ENCODE assay signal across 9 mouse cellular contexts in the genomic region with DNA sequence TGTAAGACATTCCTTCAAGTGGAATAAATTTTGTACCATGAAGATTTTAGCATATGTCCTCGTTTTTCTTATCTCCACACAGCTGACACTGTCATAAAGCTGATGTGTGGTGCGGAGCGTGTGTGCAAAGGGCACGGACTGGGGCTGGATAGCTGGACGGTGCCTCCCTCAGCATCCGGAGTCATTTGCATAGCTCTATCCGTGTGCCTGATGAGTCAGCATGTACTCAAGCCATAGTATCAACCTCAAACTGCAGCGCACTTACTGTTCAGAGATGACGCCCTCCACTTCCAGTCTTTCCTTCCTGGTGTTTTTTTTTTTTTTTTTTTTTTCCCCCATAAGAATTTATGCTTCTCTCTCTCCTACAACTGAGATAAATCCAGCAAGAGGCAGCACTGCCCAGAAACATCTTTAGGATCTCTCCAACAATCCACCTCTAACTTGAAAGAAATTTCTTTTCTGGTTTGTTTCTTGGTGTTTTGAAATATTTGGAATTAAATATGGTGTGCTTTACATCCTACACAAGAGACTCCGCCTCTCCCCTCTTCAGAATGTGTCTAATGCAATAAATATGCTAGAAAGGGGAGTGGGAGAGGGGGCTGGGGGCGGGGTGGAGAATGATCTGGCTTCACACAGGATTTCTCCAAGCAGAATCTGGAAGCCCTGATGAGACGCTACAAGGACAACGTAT. TPM values are rescaled to one million over a fixed set of nuclear protein-coding genes. Genes with fewer than 3 reads are reported as not detected.
DNase-seq lines count a peak whose midpoint lies in the region; ATAC-seq and TF ChIP-seq lines count a peak whose summit lies in the region.
"Had no signal": no experiment of that assay in that cellular context is flagged by ENCODE, and none has a peak within 500 bp of the region (broad histone marks: within the 10 kb centered on the region; RNA-seq: fewer than 3 reads in every experiment).

No protein-coding gene starts in this region.

- no peaks in the 10 kb centered on the region for H3K36me3 ChIP-seq in heart, embryonic 15.5 days
- H3K36me3 ChIP-seq in ES-E14 (ENCODE audit: control insufficient read depth, insufficient read depth, low read length, poor library complexity, severe bottlenecking), result no peaks in the 10 kb centered on the region
- H3K36me3 ChIP-seq in embryonic facial prominence, embryonic 15.5 days, result no peaks in the 10 kb centered on the region
- no peaks in the 10 kb centered on the region for H3K36me3 ChIP-seq in megakaryocyte, embryonic 14.5 days (replicated peaks; ENCODE audit: low read length)

- no peaks in the 10 kb centered on the region for H3K9me3 ChIP-seq in heart, embryonic 15.5 days (replicated peaks)
- H3K9me3 ChIP-seq in ES-E14 (ENCODE audit: control insufficient read depth, insufficient read depth, low read depth, low read length), result no peaks in the 10 kb centered on the region
- H3K9me3 ChIP-seq in embryonic facial prominence, embryonic 15.5 days (replicated peaks), result no peaks in the 10 kb centered on the region
- H3K9me3 ChIP-seq in megakaryocyte, embryonic 14.5 days, result no peaks in the 10 kb centered on the region

- no peak for TF ChIP-seq CTCF in cerebellum, adult 2 months (IDR thresholded peaks at IDR 0.05; ENCODE audit: borderline replicate concordance, insufficient read depth, low read depth, low read length)

- H3K4me1 ChIP-seq in heart, embryonic 15.5 days (replicated peaks), result peaks cover 22% of the 10 kb centered on the region
- H3K4me1 ChIP-seq in ES-E14 (ENCODE audit: control insufficient read depth in 2 of 2, insufficient read depth in 2 of 2, low read length in 2 of 2, poor library complexity in 1 of 2), result peaks cover 2 to 9% of the 10 kb centered on the region in 2 experiments; a peak in 2 of 4 replicates
- peaks cover 30% of the 10 kb centered on the region for H3K4me1 ChIP-seq in embryonic facial prominence, embryonic 15.5 days
- peaks cover 90% of the 10 kb centered on the region for H3K4me1 ChIP-seq in megakaryocyte, embryonic 14.5 days
- peaks cover 3% of the 10 kb centered on the region; the same call in 1 of the 2 replicates for H3K4me1 ChIP-seq in cerebellum, adult 2 months (ENCODE audit: control insufficient read depth, insufficient read depth, low read length)

- H3K4me2 ChIP-seq in heart, embryonic 15.5 days, result peak overlapping the region; percentile 18; the same call in 1 of the 2 replicates
- H3K4me2 ChIP-seq in embryonic facial prominence, embryonic 15.5 days (replicated peaks), result peak overlapping the region; percentile 30

- ATAC-seq in heart, embryonic 15.5 days (replicated peaks; ENCODE audit: insufficient number of reproducible peaks, insufficient read depth, low FRiP score, low read depth), result no peak
- ATAC-seq in embryonic facial prominence, embryonic 15.5 days (ENCODE audit: insufficient number of reproducible peaks, low FRiP score, low TSS enrichment, low read depth), result peak; percentile 67; the same call in 1 of the 2 replicates

- WGBS in heart, embryonic 15.5 days, result 26% methylated on average over 13 of the region's 13 CpGs
- 29% methylated on average over 13 of the region's 13 CpGs for WGBS in embryonic facial prominence, embryonic 15.5 days
- 57% methylated on average over 13 of the region's 13 CpGs for WGBS in cerebellum, adult 2 months

- TF ChIP-seq POLR2A in cerebellum, adult 2 months (IDR thresholded peaks at IDR 0.05; ENCODE audit: borderline replicate concordance, insufficient read depth, low read length), result no peak

- H3K4me3 ChIP-seq in heart, embryonic 15.5 days, result no peak overlapping the region
- H3K4me3 ChIP-seq in ES-E14 (ENCODE audit: insufficient read depth in 1 of 2, low read depth in 1 of 2, low read length in 2 of 2, poor library complexity in 1 of 2, severe bottlenecking in 1 of 2), result no peak overlapping the region
- no peak overlapping the region; the same call in 1 of the 2 replicates for H3K4me3 ChIP-seq in embryonic facial prominence, embryonic 15.5 days (replicated peaks)
- peak overlapping the region; percentile 85 for H3K4me3 ChIP-seq in megakaryocyte, embryonic 14.5 days (replicated peaks)
- no peak overlapping the region for H3K4me3 ChIP-seq in cerebellum, adult 2 months (replicated peaks; ENCODE audit: insufficient read depth, low read depth, low read length)

- no peak for DNase-seq in heart, postnatal 4 days
- no peak for DNase-seq in ES-E14 (ENCODE audit: low read depth, low spot score)
- no peak for DNase-seq in gastrocnemius, adult 18-20 months (ENCODE audit: low spot score)
- DNase-seq in frontal cortex, postnatal 36 days (ENCODE audit: low spot score in 2 of 2), result no peak
- DNase-seq in cerebellum, adult 2 months, result no peak

- H3K9ac ChIP-seq in heart, embryonic 15.5 days, result no peak overlapping the region
- no peak overlapping the region for H3K9ac ChIP-seq in ES-E14 (ENCODE audit: insufficient read depth, low read depth, low read length, poor library complexity, severe bottlenecking)
- H3K9ac ChIP-seq in embryonic facial prominence, embryonic 15.5 days, result no peak overlapping the region

- in situ Hi-C loops in ES-E14 (cut with MboI; ENCODE audit: low sequenced_read_pairs in 2 of 2, unreplicated experiment in 2 of 2), result no loop called here

- no peaks in the 10 kb centered on the region; the same call in 1 of the 2 replicates for H3K27me3 ChIP-seq in heart, embryonic 15.5 days
- H3K27me3 ChIP-seq in embryonic facial prominence, embryonic 15.5 days, result no peaks in the 10 kb centered on the region
- H3K27me3 ChIP-seq in megakaryocyte, embryonic 14.5 days (replicated peaks), result no peaks in the 10 kb centered on the region
- H3K27me3 ChIP-seq in cerebellum, adult 2 months (ENCODE audit: control insufficient read depth, insufficient read depth, low read length), result no peaks in the 10 kb centered on the region

- H3K27ac ChIP-seq in heart, embryonic 15.5 days, result no peak overlapping the region
- no peak overlapping the region for H3K27ac ChIP-seq in ES-E14 (ENCODE audit: insufficient read depth, low read depth, low read length, poor library complexity, severe bottlenecking)
- peak overlapping the region; percentile 4 for H3K27ac ChIP-seq in embryonic facial prominence, embryonic 15.5 days (replicated peaks)
- H3K27ac ChIP-seq in cerebellum, adult 2 months (ENCODE audit: insufficient read depth, low read length), result no peak overlapping the region

TF ChIP-seq in ES-E14, 5 proteins besides CTCF, POLR2A, EP300 and RAD21:
- TF ChIP-seq HCFC1 (IDR thresholded peaks at IDR 0.05; ENCODE audit: borderline replicate concordance, insufficient read depth, low read length) (no peak), ZC3H11A (IDR thresholded peaks at IDR 0.05; ENCODE audit: borderline replicate concordance, low read depth, low read length) (no peak), MAFK (IDR thresholded peaks at IDR 0.05; ENCODE audit: insufficient read depth, low read depth, low read length) (peak; percentile 87; the same call in 1 of the 2 replicates), ZNF384 (IDR thresholded peaks at IDR 0.05; ENCODE audit: low read depth, low read length) (peak; percentile 87), CHD2 (IDR thresholded peaks at IDR 0.05; ENCODE audit: low read depth, low read length) (no peak)

RNA-seq across cellular contexts. Expression of a gene that starts 7.9 kb away (rescaled TPM):
- polyA plus RNA-seq in heart, embryonic 15.5 days (2015; fragmentation: Nextera tagmentation; extraction: Ambion mirVana), result 88.3 and 103 TPM in 2 replicates
- total RNA-seq in heart, postnatal 4 days (2021), result 10 to 100 TPM; 66.1 to 74.4 TPM
- 72.0 and 98.8 TPM in 2 replicates for total RNA-seq in ES-E14 (2012; rRNA removed)
- 170 and 171 TPM in 2 replicates for polyA plus RNA-seq in embryonic facial prominence, embryonic 15.5 days (2015; fragmentation: Nextera tagmentation; extraction: Ambion mirVana)
- polyA plus RNA-seq in megakaryocyte, embryonic 14.5 days (2012; ENCODE audit: insufficient read depth, low replicate concordance), result 4.6 and 31.1 TPM in 2 replicates
- 10 to 100 TPM; 24.8 to 29.5 TPM for total RNA-seq in gastrocnemius, adult 18-20 months (2021)
- 42.0 and 45.9 TPM in 2 replicates for polyA plus RNA-seq in cerebellum, adult 2 months (2012; rRNA removed)

RNA-seq across cellular contexts. Expression of a gene that starts 14.7 kb away (rescaled TPM):
- polyA plus RNA-seq in heart, embryonic 15.5 days (2015; fragmentation: Nextera tagmentation; extraction: Ambion mirVana), result 0.13 TPM in 1 of 2 replicates, not detected in the other
- under 1 TPM in 1 of 2 experiments, not detected in 1; 0.59 TPM for total RNA-seq in heart, postnatal 4 days (2021)
- not detected in 2 replicates for total RNA-seq in ES-E14 (2012; rRNA removed)
- 1.5 and 1.8 TPM in 2 replicates for polyA plus RNA-seq in embryonic facial prominence, embryonic 15.5 days (2015; fragmentation: Nextera tagmentation; extraction: Ambion mirVana)
- not detected in 2 replicates for polyA plus RNA-seq in megakaryocyte, embryonic 14.5 days (2012; ENCODE audit: insufficient read depth, low replicate concordance)
- not detected for total RNA-seq in gastrocnemius, adult 18-20 months (2021)
- polyA plus RNA-seq in cerebellum, adult 2 months (2012; rRNA removed), result 0.33 TPM in 1 of 2 replicates, not detected in the other
- total RNA-seq: left cerebral cortex, postnatal 14 days had no signal
